Mouse (Mus musculus): ENCODE results near the gene Kcnn4. TPM values are rescaled to one million over a fixed set of nuclear protein-coding genes. Genes with fewer than 3 reads are reported as not detected.

Kcnn4 gene
- polyA plus RNA-seq (2014; fragmentation: Nextera tagmentation; extraction: Ambion mirVana), result 3.5 and 4.1 TPM in 2 replicates

GRCm38 (mm10) chr7:24369731-24370541, at the start of gene Kcnn4:
Gene Kcnn4, plus strand, starts transcription at chr7:24370263.
- H3K4me2 ChIP-seq (ENCODE audit: low read depth, low read length, severe bottlenecking), result no peak within 1 kb of the TSS

GRCm38 (mm10) chr7:24322593-24322992, 47.5 kb upstream of the Kcnn4 start:
- 80% methylated on average over 4 of the region's 4 CpGs for WGBS

More at GRCm38 (mm10) chr7:24369731-24370541, at the start of gene Kcnn4:
- Histone ChIP-seq H3K36me3 (ENCODE audit: control insufficient read depth, insufficient read depth, low read length) (no peaks in the 10 kb centered on the region), H3K4me3 (ENCODE audit: low read depth, low read length) (no peak within 1 kb of the TSS; the same call in 1 of the 2 replicates), H3K9me3 (ENCODE audit: control insufficient read depth, low read length) (no peaks in the 10 kb centered on the region), H3K27me3 (ENCODE audit: control insufficient read depth, insufficient read depth, low read length) (no peaks in the 10 kb centered on the region), H3K4me1 (replicated peaks; ENCODE audit: control insufficient read depth, insufficient read depth, low read length) (no peaks in the 10 kb centered on the region), H3K27ac (ENCODE audit: low read depth, low read length) (no peak within 1 kb of the TSS), H3K9ac (ENCODE audit: low read length) (no peak within 1 kb of the TSS)
- DNase-seq (ENCODE audit: low spot score) (no peak), ATAC-seq (replicated peaks; ENCODE audit: low FRiP score) (no peak)
- 47% methylated on average over 23 of the region's 23 CpGs for WGBS

GRCm38 (mm10) chr7:24325197-24325596, 44.9 kb upstream of the Kcnn4 start:
- Histone ChIP-seq H3K4me3 (ENCODE audit: low read depth, low read length) (no peak overlapping the region), H3K9me3 (ENCODE audit: control insufficient read depth, low read length) (peaks cover 3% of the 10 kb centered on the region; the same call in 1 of the 2 replicates), H3K27ac (ENCODE audit: low read depth, low read length) (no peak overlapping the region), H3K9ac (ENCODE audit: low read length) (no peak overlapping the region), H3K4me2 (ENCODE audit: low read depth, low read length, severe bottlenecking) (no peak overlapping the region), H3K4me1 (replicated peaks; ENCODE audit: control insufficient read depth, insufficient read depth, low read length) (peaks cover 3% of the 10 kb centered on the region; the same call in 1 of the 2 replicates), H3K27me3 (ENCODE audit: control insufficient read depth, insufficient read depth, low read length) (no peaks in the 10 kb centered on the region), H3K36me3 (ENCODE audit: control insufficient read depth, insufficient read depth, low read length) (no peaks in the 10 kb centered on the region)
- no peak for ATAC-seq (replicated peaks; ENCODE audit: low FRiP score)
- DNase-seq (ENCODE audit: low spot score), result no peak
- WGBS, result 86% methylated on average over 6 of the region's 6 CpGs

More at GRCm38 (mm10) chr7:24322593-24322992, 47.5 kb upstream of the Kcnn4 start:
- no peaks in the 10 kb centered on the region for H3K36me3 ChIP-seq (ENCODE audit: control insufficient read depth, insufficient read depth, low read length)
- ATAC-seq (replicated peaks; ENCODE audit: low FRiP score) (no peak), DNase-seq (ENCODE audit: low spot score) (no peak)
- no peak overlapping the region for H3K4me3 ChIP-seq (ENCODE audit: low read depth, low read length)
- peaks cover 3% of the 10 kb centered on the region; the same call in 1 of the 2 replicates for H3K9me3 ChIP-seq (ENCODE audit: control insufficient read depth, low read length)
- H3K4me1 ChIP-seq (replicated peaks; ENCODE audit: control insufficient read depth, insufficient read depth, low read length), result peaks cover 3% of the 10 kb centered on the region; the same call in 1 of the 2 replicates
- H3K27ac ChIP-seq (ENCODE audit: low read depth, low read length), result no peak overlapping the region
- no peak overlapping the region for H3K9ac ChIP-seq (ENCODE audit: low read length)
- H3K27me3 ChIP-seq (ENCODE audit: control insufficient read depth, insufficient read depth, low read length), result no peaks in the 10 kb centered on the region
- no peak overlapping the region for H3K4me2 ChIP-seq (ENCODE audit: low read depth, low read length, severe bottlenecking)

GRCm38 (mm10) chr7:24325675-24326128, 44.4 kb upstream of the Kcnn4 start:
- DNase-seq (ENCODE audit: low spot score), result peak; percentile 70
- H3K27me3 ChIP-seq (ENCODE audit: control insufficient read depth, insufficient read depth, low read length), result no peaks in the 10 kb centered on the region
- no peaks in the 10 kb centered on the region for H3K36me3 ChIP-seq (ENCODE audit: control insufficient read depth, insufficient read depth, low read length)
- H3K27ac ChIP-seq (ENCODE audit: low read depth, low read length), result no peak overlapping the region
- 3% methylated on average over 13 of the region's 13 CpGs for WGBS
- peaks cover 3% of the 10 kb centered on the region; the same call in 1 of the 2 replicates for H3K4me1 ChIP-seq (replicated peaks; ENCODE audit: control insufficient read depth, insufficient read depth, low read length)
- H3K4me2 ChIP-seq (ENCODE audit: low read depth, low read length, severe bottlenecking), result peak overlapping the region; percentile 44
- peak; percentile 84 for ATAC-seq (replicated peaks; ENCODE audit: low FRiP score)
- peak overlapping the region; percentile 21 for H3K4me3 ChIP-seq (ENCODE audit: low read depth, low read length)
- H3K9me3 ChIP-seq (ENCODE audit: control insufficient read depth, low read length), result peaks cover 3% of the 10 kb centered on the region; the same call in 1 of the 2 replicates
- peak overlapping the region; percentile 50 for H3K9ac ChIP-seq (ENCODE audit: low read length)

- no peak overlapping the region for H3K27ac ChIP-seq (ENCODE audit: low read depth, low read length)
- DNase-seq (ENCODE audit: low spot score), result no peak
These were observed 43.6 kb upstream of the Kcnn4 start for GRCm38 (mm10) chr7:24326273-24327135.

GRCm38 (mm10) chr7:24327281-24327975, 42.6 kb upstream of the Kcnn4 start:
- H3K27ac ChIP-seq (ENCODE audit: low read depth, low read length), result no peak overlapping the region
- no peak for DNase-seq (ENCODE audit: low spot score)
- no peak overlapping the region for H3K9ac ChIP-seq (ENCODE audit: low read length)
- no peak for ATAC-seq (replicated peaks; ENCODE audit: low FRiP score)
- H3K27me3 ChIP-seq (ENCODE audit: control insufficient read depth, insufficient read depth, low read length), result no peaks in the 10 kb centered on the region
- H3K4me2 ChIP-seq (ENCODE audit: low read depth, low read length, severe bottlenecking), result no peak overlapping the region
- WGBS, result 88% methylated on average over 14 of the region's 14 CpGs
- H3K9me3 ChIP-seq (ENCODE audit: control insufficient read depth, low read length), result peaks cover 3% of the 10 kb centered on the region; the same call in 1 of the 2 replicates
- no peaks in the 10 kb centered on the region for H3K36me3 ChIP-seq (ENCODE audit: control insufficient read depth, insufficient read depth, low read length)
- H3K4me3 ChIP-seq (ENCODE audit: low read depth, low read length), result no peak overlapping the region
- H3K4me1 ChIP-seq (replicated peaks; ENCODE audit: control insufficient read depth, insufficient read depth, low read length), result peaks cover 3% of the 10 kb centered on the region; the same call in 1 of the 2 replicates

More at GRCm38 (mm10) chr7:24326273-24327135, 43.6 kb upstream of the Kcnn4 start:
- WGBS, result 42% methylated on average over 20 of the region's 20 CpGs
- peak overlapping the region; percentile 50 for H3K9ac ChIP-seq (ENCODE audit: low read length)
- H3K36me3 ChIP-seq (ENCODE audit: control insufficient read depth, insufficient read depth, low read length), result no peaks in the 10 kb centered on the region
- H3K4me3 ChIP-seq (ENCODE audit: low read depth, low read length), result peak overlapping the region; percentile 21
- H3K9me3 ChIP-seq (ENCODE audit: control insufficient read depth, low read length), result peaks cover 3% of the 10 kb centered on the region; the same call in 1 of the 2 replicates
- peak overlapping the region; percentile 44 for H3K4me2 ChIP-seq (ENCODE audit: low read depth, low read length, severe bottlenecking)
- H3K4me1 ChIP-seq (replicated peaks; ENCODE audit: control insufficient read depth, insufficient read depth, low read length), result peaks cover 3% of the 10 kb centered on the region; the same call in 1 of the 2 replicates
- no peaks in the 10 kb centered on the region for H3K27me3 ChIP-seq (ENCODE audit: control insufficient read depth, insufficient read depth, low read length)
- peak; percentile 75 for ATAC-seq (replicated peaks; ENCODE audit: low FRiP score)

GRCm38 (mm10) chr7:24333304-24333986, 36.6 kb upstream of the Kcnn4 start, which contains the start of gene Tescl:
Gene Tescl, minus strand, starts transcription at chr7:24333936.
- DNase-seq (ENCODE audit: low spot score), result no peak
- no peaks in the 10 kb centered on the region for H3K9me3 ChIP-seq (ENCODE audit: control insufficient read depth, low read length)
- H3K9ac ChIP-seq (ENCODE audit: low read length), result no peak within 1 kb of the TSS
- no peak for ATAC-seq (replicated peaks; ENCODE audit: low FRiP score)
- no peaks in the 10 kb centered on the region for H3K36me3 ChIP-seq (ENCODE audit: control insufficient read depth, insufficient read depth, low read length)
- H3K4me2 ChIP-seq (ENCODE audit: low read depth, low read length, severe bottlenecking), result no peak within 1 kb of the TSS
- WGBS, result 45% methylated on average over 49 of the region's 49 CpGs
- no peaks in the 10 kb centered on the region for H3K4me1 ChIP-seq (replicated peaks; ENCODE audit: control insufficient read depth, insufficient read depth, low read length)
- H3K27ac ChIP-seq (ENCODE audit: low read depth, low read length), result no peak within 1 kb of the TSS
- no peak within 1 kb of the TSS for H3K4me3 ChIP-seq (ENCODE audit: low read depth, low read length)
- H3K27me3 ChIP-seq (ENCODE audit: control insufficient read depth, insufficient read depth, low read length), result peaks cover 2% of the 10 kb centered on the region
